Mouse (Mus musculus) large intestine, adult 2 months (tissue): ENCODE measurements around the gene Ap3d1. TPM values are rescaled to one million over a fixed set of nuclear protein-coding genes. Genes with fewer than 3 reads are reported as not detected.

Experiments
- DNase-seq: peaks from one replicate; pipeline ENCODE4 v3.0.0-alpha.2; 2012; ENCODE audit warnings: low read depth, low spot score
- WGBS: fragments of 180-500 bp; shearing (Covaris S2); methylation state at CpG from one replicate; pipeline ENCODE4 v1.1.7; 2018; 5-methylcytosine and 5-hydroxymethylcytosine counted together
- polyA plus RNA-seq: library from polyadenylated mRNA; depleted of rRNA; stranded (reverse); fragments of >200 nt; gene quantifications from 2 replicates; pipeline ENCODE4 v1.2.3, GENCODE M21; 2012

Ap3d1 gene
- polyA plus RNA-seq, 1 experiment: 75.1 TPM

DNA sequence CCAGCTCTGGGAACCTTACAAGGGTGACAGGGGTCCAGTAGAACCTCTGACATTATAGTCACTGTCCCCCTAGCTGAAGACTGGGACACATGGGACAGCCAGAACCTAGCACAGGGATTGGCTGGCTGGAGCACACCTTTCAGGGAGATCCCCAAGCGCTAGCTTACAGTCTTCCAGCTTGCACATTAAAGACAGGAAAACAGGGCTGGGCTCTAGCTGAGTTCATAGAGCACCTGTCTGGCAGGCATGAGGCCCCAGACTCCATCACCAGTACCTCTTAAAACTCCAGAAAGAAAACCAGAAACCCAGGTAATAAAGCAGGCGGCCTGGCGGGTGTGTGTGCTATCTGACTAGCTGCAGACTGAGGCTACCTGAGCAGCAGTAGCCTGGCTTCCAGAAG, 68.4 kb downstream of the Ap3d1 start:
- WGBS: 39% methylated on average over 3 of the region's 3 CpGs
- no peak for DNase-seq

DNA sequence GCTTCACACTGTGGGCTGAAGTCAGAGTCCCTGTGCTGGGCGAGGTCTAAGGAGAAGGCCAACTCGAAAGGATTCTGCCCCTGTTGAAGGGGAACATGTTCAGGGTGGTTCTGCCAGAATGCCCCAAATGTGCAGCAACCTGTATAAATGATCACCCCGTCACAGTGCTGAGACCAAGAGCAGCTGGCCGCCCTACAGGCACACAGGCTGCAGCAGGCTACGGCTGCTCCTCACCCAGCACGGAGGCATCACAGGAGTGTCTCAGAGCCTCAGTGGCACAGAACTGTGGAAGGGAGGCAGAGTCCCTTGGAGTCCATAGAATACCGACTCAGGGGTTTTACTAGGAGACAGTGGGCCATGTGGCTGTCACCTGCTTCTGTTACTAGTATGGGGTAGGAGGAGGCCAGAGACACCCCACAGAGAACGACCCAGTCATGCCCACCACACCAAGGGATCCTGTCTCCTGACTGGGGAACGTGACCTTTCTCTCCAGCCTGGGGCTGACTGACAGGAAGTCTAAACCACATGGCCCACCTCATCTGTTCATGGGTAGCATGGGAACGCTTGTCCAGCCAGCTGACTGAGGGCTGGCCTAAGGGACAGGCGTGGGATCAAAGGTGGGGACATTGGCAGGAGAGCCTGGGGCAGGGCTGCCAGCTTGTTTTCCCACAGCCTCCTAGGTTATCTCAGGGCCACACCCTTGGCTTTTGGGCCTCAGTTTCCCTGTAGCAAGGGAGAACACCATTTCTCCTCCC, 70.0 kb downstream of the Ap3d1 start:
- no peak for DNase-seq
- WGBS: 76% methylated on average over 11 of the region's 11 CpGs

DNA sequence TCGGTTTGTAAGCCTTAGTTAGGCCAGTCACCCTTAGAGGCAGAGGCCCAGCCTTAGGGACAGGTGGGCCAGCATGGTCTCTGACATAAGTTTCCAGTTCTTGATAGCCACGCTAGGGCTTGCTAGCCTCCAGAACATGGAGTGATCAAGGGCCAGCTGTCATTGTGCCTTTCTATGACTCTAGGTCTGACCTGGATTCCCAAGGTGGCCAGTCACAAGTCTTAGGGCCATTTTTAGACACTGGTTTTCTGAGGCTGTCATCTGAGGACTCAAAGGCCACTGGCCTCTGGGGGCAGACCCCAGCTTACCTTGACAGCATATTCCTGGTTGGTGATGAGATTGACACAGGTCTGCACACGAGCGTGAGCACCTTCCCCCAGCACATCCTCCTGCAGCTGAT, 70.8 kb downstream of the Ap3d1 start:
- WGBS: 84% methylated on average over 4 of the region's 4 CpGs

GRCm38 (mm10) chr10:80670531-80670930, 71.5 kb downstream of the Ap3d1 start:
- WGBS: 56% methylated on average over 2 of the region's 2 CpGs
- no peak for DNase-seq

More for the DNA sequence above, 70.8 kb downstream of the Ap3d1 start:
- DNase-seq: no peak

DNA sequence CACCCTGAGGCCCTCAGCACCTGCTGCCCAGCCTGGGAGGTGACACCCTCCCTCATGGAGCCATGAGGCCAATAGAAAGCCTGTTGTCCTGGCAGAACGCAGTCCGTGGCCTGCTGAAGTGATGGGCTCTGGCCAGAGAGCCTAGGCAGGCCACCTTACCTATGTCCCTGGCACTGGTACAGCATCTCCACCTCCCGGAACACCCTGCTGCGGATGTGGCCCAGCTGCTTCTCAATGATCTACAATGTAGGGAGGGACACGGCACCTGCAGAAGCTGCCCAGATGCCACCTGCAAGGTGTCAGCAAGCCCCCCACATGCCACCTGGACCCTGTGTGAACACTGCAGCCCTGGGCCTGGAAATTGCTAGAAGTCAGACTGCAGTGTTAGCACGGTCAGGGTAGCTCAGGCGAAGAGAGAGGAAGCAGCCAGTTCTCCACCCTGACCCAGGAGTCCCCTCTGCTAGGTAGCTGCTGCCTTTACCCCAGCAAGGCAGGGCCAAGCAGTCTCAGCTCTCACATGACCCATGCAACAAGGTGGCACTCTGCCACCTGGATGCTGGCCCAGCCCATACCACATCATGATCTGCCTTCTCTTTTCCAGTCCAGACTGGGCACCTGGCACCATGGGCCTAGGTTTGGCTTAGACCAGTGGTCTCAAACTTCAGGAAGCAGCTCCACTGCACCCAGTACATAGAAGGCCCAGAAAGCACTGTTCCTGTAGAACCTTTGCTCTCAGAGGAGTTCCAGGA, 72.2 kb downstream of the Ap3d1 start:
- DNase-seq: no peak
- WGBS: 29% methylated on average over 7 of the region's 7 CpGs

DNA sequence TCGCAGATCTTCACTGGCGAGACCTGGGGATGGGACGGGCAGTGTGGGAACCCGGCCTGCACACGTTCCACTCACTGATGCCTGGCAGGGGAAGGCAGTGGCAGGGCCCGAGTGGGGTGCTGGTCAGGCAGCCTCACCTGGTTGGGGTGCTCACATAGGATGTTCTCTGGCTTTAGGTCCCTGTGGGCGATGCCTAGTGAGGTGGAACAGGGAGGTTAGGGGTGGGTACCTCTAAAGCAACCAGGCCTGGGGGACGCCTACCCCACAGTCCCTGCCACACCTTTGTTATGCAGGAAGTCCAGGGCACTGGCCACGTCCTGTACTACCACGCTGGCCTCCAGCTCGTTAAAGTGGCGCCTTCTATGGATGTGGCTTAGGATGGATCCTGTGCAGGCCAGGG, 73.0 kb downstream of the Ap3d1 start:
- 44% methylated on average over 12 of the region's 12 CpGs for WGBS

GRCm38 (mm10) chr10:80668614-80669013, 73.5 kb downstream of the Ap3d1 start:
- 34% methylated on average over 11 of the region's 11 CpGs for WGBS

More for the DNA sequence above, 73.0 kb downstream of the Ap3d1 start:
- no peak for DNase-seq

GRCm38 (mm10) chr10:80666837-80667412, 75.1 kb downstream of the Ap3d1 start:
- no peak for DNase-seq
- WGBS: 84% methylated on average over 19 of the region's 19 CpGs

More at GRCm38 (mm10) chr10:80668614-80669013, 73.5 kb downstream of the Ap3d1 start:
- no peak for DNase-seq

DNA sequence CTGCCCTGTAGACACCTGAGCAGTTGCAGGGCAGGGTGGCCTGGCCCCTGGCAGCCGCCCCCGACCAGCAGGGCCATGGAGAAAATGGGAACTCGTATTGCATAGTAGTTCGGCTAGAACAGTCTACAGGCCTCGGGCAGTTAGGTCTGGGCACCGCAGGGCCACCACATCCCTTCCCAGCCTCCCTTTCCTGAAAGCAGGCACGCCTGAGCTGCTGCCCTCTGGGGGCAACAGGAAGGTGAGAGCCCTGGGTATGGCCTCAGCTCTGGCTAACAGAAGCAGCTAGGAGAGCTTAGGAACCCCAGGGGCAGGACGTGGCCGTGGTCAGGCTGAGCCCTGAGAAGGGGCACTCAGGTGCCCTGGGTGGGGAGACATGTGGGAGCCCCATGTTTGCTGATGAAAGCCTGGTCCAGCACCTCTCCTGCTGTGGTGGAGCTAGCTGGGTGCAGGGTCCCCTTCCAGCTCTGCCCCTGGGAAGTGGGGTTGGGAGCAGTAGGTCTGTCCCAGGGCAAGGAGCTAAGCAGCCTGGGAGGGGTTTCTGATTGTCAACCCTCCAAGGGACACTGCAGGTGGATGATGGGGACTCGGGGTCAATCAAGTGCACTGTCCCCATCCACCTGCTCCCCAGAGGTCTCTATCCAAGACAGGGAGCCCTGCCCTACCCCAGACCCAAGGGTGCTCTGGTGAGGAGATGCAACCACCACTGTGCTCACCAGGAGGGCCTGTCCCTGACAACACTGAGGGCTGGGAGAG, 75.9 kb downstream of the Ap3d1 start:
- 66% methylated on average over 10 of the region's 10 CpGs for WGBS
- no peak for DNase-seq

DNA sequence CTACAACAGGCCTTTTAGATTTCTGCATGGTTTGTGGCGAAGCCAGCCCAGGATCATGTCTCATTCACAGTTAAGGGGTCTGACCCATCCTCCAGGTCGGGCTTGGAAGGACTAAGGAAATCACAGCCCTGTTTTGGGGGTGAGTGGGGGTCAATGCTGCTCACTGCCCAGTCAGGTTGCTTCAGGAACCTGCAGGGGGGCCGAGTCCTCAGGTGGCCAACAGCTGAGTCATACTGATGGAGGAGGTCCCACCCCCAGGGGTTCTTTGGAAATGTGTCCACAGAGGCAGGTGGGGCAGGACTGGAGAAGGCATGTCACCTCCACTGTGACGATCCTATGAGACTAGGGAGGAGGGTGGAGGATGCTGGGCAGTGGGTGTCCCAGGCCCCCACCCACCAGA, 76.6 kb downstream of the Ap3d1 start:
- 35% methylated on average over 4 of the region's 4 CpGs for WGBS
- no peak for DNase-seq

DNA sequence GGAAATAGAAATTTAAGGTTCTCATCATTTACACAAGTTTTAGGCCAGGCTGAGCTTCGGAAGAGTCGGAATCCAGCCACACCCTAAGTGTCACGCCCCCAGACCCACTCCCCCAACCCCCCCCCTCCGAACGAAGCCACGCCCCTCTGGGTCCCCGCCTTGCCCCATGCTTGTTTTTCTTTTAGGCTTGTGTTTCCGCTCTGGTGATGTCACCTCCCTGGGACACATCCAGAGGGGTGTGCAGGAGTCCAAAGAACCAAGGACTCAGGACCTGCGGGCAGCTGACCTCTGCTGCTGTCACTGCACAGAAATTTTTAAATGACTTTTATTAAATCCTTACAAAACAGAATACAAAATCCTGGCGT, 77.1 kb downstream of the Ap3d1 start:
- WGBS: 5% methylated on average over 10 of the region's 10 CpGs
- DNase-seq: no peak

DNA sequence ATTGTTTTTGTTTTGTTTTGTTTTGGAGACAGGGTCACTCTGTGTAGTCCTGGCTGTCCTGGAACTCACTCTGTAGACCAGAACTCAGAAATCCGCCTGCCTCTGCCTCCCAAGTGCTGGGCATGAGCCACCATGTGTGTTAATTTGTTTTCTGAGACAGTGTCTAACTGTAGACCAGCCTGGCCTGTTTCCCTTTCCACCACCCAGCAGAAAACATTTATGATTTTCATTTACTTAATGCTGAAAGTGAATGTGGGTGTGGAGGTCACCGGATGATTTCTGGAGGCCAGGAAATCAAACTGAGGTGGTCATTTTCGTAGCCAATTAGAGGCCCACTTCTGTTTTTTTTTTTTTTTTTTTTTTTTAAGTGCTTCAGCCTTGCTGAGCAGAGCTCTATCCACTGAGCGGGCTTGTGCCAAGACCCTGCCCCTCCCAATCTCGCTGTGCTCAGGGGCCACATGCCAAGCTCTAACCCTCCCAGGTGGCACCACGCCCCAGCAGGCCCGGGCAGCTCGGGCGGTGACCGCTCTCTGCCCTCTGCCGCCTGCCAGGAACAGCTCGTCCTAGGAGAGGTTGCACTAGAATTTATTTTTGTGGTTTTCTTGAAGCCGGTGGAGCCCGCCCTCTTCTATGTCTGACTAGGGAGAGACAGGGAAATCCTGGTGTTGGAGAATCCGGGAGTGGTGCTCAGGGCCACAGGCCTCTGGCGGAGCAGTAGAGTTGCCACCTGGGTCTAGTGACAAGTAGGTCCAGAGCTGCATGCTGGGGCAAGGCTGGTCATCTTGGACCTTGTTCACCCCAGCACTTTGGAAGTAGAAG, 77.7 kb downstream of the Ap3d1 start:
- WGBS: 2% methylated on average over 16 of the region's 16 CpGs

GRCm38 (mm10) chr10:80663485-80664196, 78.4 kb downstream of the Ap3d1 start:
- DNase-seq: no peak
- 46% methylated on average over 5 of the region's 5 CpGs for WGBS

More for the DNA sequence above, 77.7 kb downstream of the Ap3d1 start:
- DNase-seq: no peak

DNA sequence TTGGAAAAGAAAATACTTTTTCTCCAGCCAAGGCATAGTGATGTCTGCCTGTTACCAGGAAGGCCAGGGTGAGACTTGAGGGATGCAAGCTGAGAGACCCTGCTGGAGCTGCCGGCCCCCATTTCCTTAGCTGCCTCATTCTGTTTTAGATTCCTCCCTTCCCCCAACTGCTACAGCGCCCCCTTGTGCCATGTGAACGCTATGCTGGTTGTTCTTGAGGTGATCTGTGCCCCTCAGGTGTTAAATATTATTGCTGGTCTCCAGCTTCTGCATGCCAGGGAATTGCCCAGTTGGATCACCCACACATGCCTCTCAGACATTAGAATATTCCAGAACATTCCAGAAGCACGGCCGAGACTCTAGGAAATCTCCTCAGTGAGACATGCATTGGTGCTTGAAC, 80.9 kb downstream of the Ap3d1 start:
- 38% methylated on average over 5 of the region's 5 CpGs for WGBS
- DNase-seq: no peak

GRCm38 (mm10) chr10:80659213-80659612, 82.9 kb downstream of the Ap3d1 start:
- DNase-seq: no peak
- 6% methylated on average over 10 of the region's 10 CpGs for WGBS

DNA sequence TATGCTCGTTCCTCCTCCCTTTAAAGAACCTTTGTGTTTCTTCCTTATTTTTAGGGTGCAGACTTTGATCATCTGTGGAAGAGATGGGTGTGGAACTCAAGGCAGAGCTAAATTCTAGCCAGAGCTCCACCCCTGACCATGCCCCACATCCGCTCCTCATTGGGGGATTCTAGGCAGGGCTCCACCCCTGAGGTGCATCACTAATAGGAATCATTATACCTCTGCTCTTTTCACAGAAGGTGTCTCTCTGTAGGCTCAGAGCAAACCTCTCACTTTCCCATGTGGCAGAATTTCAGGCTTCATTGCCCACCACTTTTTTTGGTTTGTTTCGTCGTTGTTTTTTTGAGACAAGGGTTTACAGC, 83.2 kb downstream of the Ap3d1 start:
- DNase-seq: no peak

DNA sequence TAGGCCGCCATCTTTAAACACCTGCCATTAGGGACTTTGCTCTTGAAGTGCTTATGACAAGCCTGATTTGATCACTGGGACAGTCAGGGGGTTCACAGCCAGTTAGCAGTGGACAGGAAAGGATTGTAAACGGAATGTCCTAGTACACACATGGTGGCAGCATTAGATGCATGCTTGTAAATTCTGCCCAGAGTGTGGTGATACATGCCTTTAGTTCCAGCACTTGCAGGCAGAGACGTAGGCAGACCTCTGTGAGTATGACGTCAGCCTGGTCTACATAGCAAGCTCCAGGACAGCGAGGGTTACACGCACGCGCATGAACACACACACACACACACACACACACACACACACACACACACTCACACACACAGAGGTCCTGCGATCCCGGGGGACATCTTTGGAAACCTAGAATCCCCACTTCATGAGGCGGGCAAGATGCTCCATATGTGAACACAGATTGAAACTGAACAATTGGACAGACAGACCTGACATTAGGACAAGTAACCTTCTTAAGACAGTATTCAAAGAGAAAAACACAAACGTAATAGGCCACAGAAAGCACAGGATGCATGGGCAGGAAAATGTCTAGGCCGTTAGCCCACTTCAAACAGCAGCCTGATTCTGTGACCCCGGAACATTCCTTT, 83.7 kb downstream of the Ap3d1 start:
- no peak for DNase-seq

More for the DNA sequence above, 83.2 kb downstream of the Ap3d1 start:
- WGBS: 18% methylated on average over 4 of the region's 4 CpGs

More for the DNA sequence above, 83.7 kb downstream of the Ap3d1 start:
- WGBS: 35% methylated on average over 14 of the region's 14 CpGs
